Mouse (Mus musculus) hindbrain, embryonic 11.5 days (tissue): ENCODE measurements at regions not wholly inside any gene's neighbourhood (a gene's known extent, or its start where the extent isn't known, plus 50 kb on each side); places are given as distances from the start of the nearest gene placed in this dataset.

ENCODE experiments used
- ATAC-seq: fragments of 200-750 bp; cut with Nextera tagmentation; 2 replicates; pipeline ENCODE4 v1.8.0; 2017; ENCODE audit warnings: mild to moderate bottlenecking, moderate TSS enrichment, moderate library complexity; ENCODE audit not compliant: low FRiP score
- DNase-seq: peaks from one replicate; pipeline ENCODE4 v3.0.0-alpha.2; 2015; ENCODE audit warnings: low spot score
- H3K27ac ChIP-seq: fragments of 300-500 bp; sonication (generic); 2 replicates; pipeline ENCODE4 v1.5.1; 2014; ENCODE audit warnings: mild to moderate bottlenecking, low read depth, low read length
- H3K27me3 ChIP-seq: fragments of 300-500 bp; sonication (generic); 2 replicates; pipeline ENCODE4 v1.6.1; 2014; ENCODE audit warnings: mild to moderate bottlenecking, low read length, moderate library complexity, mixed read lengths; ENCODE audit not compliant: control insufficient read depth, insufficient read depth
- H3K36me3 ChIP-seq: fragments of 300-500 bp; sonication (generic); 2 replicates; pipeline ENCODE4 v1.6.1; 2014; ENCODE audit warnings: mild to moderate bottlenecking, low read length, moderate library complexity, mixed read lengths; ENCODE audit not compliant: control insufficient read depth, insufficient read depth
- H3K4me1 ChIP-seq: fragments of 300-500 bp; sonication (generic); replicated peaks from 2 replicates; pipeline ENCODE4 v1.6.1; 2014; ENCODE audit warnings: low read length, mixed read lengths; ENCODE audit not compliant: control insufficient read depth, insufficient read depth
- H3K4me2 ChIP-seq: fragments of 300-500 bp; sonication (generic); replicated peaks from 2 replicates; pipeline ENCODE4 v1.6.1; 2014; ENCODE audit warnings: mild to moderate bottlenecking, low read depth, low read length
- H3K4me3 ChIP-seq: fragments of 300-500 bp; sonication (generic); 2 replicates; pipeline ENCODE4 v1.5.1; 2014; ENCODE audit warnings: low read depth, low read length
- H3K9ac ChIP-seq: fragments of 300-500 bp; sonication (generic); 2 replicates; pipeline ENCODE4 v1.6.1; 2014; ENCODE audit warnings: low read depth, low read length
- H3K9me3 ChIP-seq: fragments of 300-500 bp; sonication (generic); 2 replicates; pipeline ENCODE4 v1.6.1; 2016; ENCODE audit warnings: low read length; ENCODE audit not compliant: control insufficient read depth
- WGBS: fragments of 180-500 bp; shearing (Covaris S2); extraction: QIAGEN DNeasy Blood & Tissue Kit; methylation state at CpG from one replicate; pipeline ENCODE4 v1.1.7; 2014; 5-methylcytosine and 5-hydroxymethylcytosine counted together

GRCm38 (mm10) chr4:140433744-140434542 lies 187.4 kb upstream of the Igsf21 start:
- Histone ChIP-seq H3K4me3 (no peak overlapping the region), H3K27me3 (no peaks in the 10 kb centered on the region), H3K27ac (no peak overlapping the region), H3K4me1 (no peaks in the 10 kb centered on the region), H3K4me2 (no peak overlapping the region), H3K9me3 (no peaks in the 10 kb centered on the region), H3K9ac (no peak overlapping the region), H3K36me3 (no peaks in the 10 kb centered on the region)
- ATAC-seq = no peak
- DNase-seq = no peak
- 60% methylated on average over 11 of the region's 11 CpGs for WGBS

GRCm38 (mm10) chr4:140432101-140432500 lies 185.5 kb upstream of the Igsf21 start:
- Histone ChIP-seq H3K4me2 (no peak overlapping the region), H3K27me3 (no peaks in the 10 kb centered on the region), H3K4me3 (no peak overlapping the region), H3K27ac (no peak overlapping the region), H3K36me3 (no peaks in the 10 kb centered on the region), H3K9me3 (no peaks in the 10 kb centered on the region), H3K4me1 (no peaks in the 10 kb centered on the region), H3K9ac (no peak overlapping the region)
- WGBS = 83% methylated on average over 7 of the region's 7 CpGs
- ATAC-seq (no peak), DNase-seq (no peak)

DNA sequence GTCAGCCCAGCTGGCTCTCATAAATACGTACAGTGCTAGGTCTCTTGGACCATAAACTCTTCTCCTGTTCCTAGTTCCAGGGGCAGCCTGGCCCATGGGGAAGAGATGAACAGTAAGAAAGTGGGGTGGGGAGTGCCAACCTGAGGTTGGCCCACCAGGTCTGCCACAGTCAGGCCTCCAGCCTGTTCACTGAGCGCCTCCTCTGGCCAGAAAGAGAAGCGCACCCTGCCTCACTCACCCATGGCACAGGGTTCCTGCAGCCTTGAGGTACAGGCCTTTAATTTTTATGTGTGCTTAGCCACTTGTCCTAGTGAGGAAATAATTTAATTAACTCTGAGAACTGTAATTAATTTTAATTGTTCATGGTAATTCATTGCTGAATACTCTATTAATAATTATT lies 180.5 kb upstream of the Igsf21 start:
- H3K27ac ChIP-seq = no peak overlapping the region
- no peak overlapping the region for H3K4me2 ChIP-seq
- WGBS = 71% methylated on average over 3 of the region's 3 CpGs
- H3K4me1 ChIP-seq = no peaks in the 10 kb centered on the region
- no peak overlapping the region for H3K4me3 ChIP-seq
- no peaks in the 10 kb centered on the region for H3K27me3 ChIP-seq
- ATAC-seq (no peak), DNase-seq (no peak)
- no peaks in the 10 kb centered on the region for H3K9me3 ChIP-seq
- no peaks in the 10 kb centered on the region for H3K36me3 ChIP-seq
- no peak overlapping the region for H3K9ac ChIP-seq

GRCm38 (mm10) chr4:140423791-140424190 lies 177.2 kb upstream of the Igsf21 start:
- 93% methylated on average over 10 of the region's 10 CpGs for WGBS
- Histone ChIP-seq H3K36me3 (no peaks in the 10 kb centered on the region), H3K4me1 (no peaks in the 10 kb centered on the region), H3K4me3 (no peak overlapping the region), H3K9me3 (no peaks in the 10 kb centered on the region), H3K9ac (no peak overlapping the region), H3K4me2 (no peak overlapping the region), H3K27ac (no peak overlapping the region), H3K27me3 (no peaks in the 10 kb centered on the region)
- DNase-seq = no peak
- no peak for ATAC-seq

GRCm38 (mm10) chr4:140421926-140422585 lies 175.5 kb upstream of the Igsf21 start:
- no peak for ATAC-seq
- Histone ChIP-seq H3K9me3 (no peaks in the 10 kb centered on the region), H3K4me1 (no peaks in the 10 kb centered on the region), H3K4me2 (no peak overlapping the region), H3K27ac (no peak overlapping the region), H3K27me3 (no peaks in the 10 kb centered on the region), H3K36me3 (no peaks in the 10 kb centered on the region), H3K4me3 (no peak overlapping the region), H3K9ac (no peak overlapping the region)
- 73% methylated on average over 7 of the region's 7 CpGs for WGBS
- DNase-seq = no peak

GRCm38 (mm10) chr4:140419720-140420412 lies 173.3 kb upstream of the Igsf21 start:
- no peak for ATAC-seq
- Histone ChIP-seq H3K4me1 (no peaks in the 10 kb centered on the region), H3K36me3 (no peaks in the 10 kb centered on the region), H3K27ac (no peak overlapping the region), H3K9ac (no peak overlapping the region), H3K4me2 (no peak overlapping the region), H3K27me3 (no peaks in the 10 kb centered on the region), H3K4me3 (no peak overlapping the region), H3K9me3 (no peaks in the 10 kb centered on the region)
- 71% methylated on average over 15 of the region's 15 CpGs for WGBS
- no peak for DNase-seq

DNA sequence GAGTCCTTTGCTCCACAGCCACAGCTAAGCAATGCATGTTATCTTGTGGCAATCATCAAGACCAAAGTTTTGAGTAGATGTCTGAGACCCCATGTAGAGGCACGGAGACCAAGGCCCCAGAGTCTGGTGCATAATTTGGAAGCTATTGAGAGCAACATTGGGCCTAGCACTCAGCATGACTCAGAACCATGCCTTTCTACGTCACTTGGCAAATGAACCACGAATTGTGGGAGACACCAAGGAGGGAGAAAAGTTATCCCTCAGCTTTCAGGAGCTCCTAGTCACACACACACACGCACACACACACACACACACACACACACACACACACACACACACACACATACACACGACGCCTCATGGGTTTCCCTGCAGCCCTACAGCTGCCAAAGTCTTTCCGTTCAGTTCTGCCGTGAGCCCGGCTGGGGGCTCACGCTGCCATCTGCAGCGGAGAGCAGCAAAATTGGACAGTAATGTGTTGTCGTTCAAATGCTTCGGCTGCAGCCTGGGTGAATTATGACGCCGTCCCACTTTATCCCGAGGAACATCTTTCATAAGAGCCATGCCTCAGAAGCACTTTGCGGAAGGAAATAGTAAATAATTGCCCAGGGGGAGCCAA lies 165.8 kb upstream of the Igsf21 start:
- Histone ChIP-seq H3K27ac (no peak overlapping the region), H3K4me3 (no peak overlapping the region), H3K9me3 (no peaks in the 10 kb centered on the region), H3K27me3 (no peaks in the 10 kb centered on the region), H3K4me2 (no peak overlapping the region), H3K4me1 (no peaks in the 10 kb centered on the region), H3K9ac (no peak overlapping the region), H3K36me3 (no peaks in the 10 kb centered on the region)
- DNase-seq = no peak
- no peak for ATAC-seq
- WGBS = 86% methylated on average over 17 of the region's 17 CpGs

GRCm38 (mm10) chr4:140408446-140408845 lies 161.9 kb upstream of the Igsf21 start:
- peaks cover 5% of the 10 kb centered on the region; the same call in 1 of the 2 replicates for H3K4me1 ChIP-seq
- H3K4me2 ChIP-seq = no peak overlapping the region
- no peaks in the 10 kb centered on the region for H3K36me3 ChIP-seq
- H3K9me3 ChIP-seq = no peaks in the 10 kb centered on the region
- no peak overlapping the region for H3K9ac ChIP-seq
- no peak overlapping the region for H3K27ac ChIP-seq
- no peaks in the 10 kb centered on the region for H3K27me3 ChIP-seq
- ATAC-seq (no peak), DNase-seq (no peak)
- 91% methylated on average over 5 of the region's 5 CpGs for WGBS
- no peak overlapping the region for H3K4me3 ChIP-seq
